Mouse (Mus musculus) adipocyte (in vitro differentiated cells): ENCODE measurements at regions not wholly inside any gene's neighbourhood (a gene's known extent, or its start where the extent isn't known, plus 50 kb on each side); places are given as distances from the start of the nearest gene placed in this dataset.

ENCODE experiments used
- DNase-seq: peaks from one replicate; pipeline ENCODE4 v3.0.0-alpha.2; 2016; ENCODE audit warnings: low spot score

DNA sequence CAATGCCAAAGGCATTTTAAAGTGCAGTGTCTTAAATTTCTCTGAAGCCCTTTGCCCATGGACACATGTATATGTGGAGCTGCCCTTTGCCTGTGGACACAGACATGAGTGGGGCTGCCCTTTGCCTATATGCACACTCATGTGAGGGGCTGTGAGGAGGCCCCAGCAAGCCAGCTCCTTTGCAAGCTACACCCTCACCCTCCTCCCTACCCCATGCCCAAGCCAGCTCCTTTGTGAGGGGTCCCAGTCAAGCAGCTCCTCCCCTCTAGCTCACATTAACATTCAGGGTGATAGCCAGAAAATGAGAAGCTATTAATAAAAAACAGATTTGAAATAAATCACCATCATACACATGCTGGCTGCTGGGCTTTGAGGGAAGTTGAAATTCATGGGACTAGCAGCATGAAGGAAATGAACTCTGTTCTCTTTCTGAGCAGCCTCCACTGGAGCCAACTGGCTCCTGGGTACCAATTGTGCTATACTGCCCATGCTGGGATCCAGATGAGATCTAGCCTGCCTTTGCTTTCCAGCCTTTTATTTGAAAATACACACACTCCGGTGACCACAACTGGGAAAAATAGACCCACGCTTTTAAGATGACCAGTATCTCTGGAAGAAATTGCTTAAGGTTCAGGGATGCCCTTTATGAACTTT is 151.4 kb downstream of the Abcc12 start:
- DNase-seq: no peak

DNA sequence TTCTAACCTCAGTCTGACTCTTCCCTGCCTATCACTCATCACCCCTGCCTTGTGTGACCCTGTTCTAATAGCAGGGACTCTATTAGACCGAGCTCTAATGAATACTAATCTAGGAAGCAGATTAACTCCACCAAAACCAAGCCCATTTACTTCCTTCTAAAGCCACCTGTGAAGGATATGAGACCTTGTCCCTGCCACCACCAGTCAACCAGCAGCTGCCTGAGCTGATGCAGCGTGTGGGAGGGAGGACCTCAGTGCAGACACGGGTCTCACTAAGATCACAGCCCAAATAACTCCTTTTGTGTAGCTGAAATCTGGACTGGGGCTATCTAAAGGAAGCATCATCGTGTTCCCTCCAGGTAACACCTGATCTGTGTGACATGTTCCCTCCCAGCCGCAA is 152.4 kb downstream of the Abcc12 start:
- DNase-seq: no peak

DNA sequence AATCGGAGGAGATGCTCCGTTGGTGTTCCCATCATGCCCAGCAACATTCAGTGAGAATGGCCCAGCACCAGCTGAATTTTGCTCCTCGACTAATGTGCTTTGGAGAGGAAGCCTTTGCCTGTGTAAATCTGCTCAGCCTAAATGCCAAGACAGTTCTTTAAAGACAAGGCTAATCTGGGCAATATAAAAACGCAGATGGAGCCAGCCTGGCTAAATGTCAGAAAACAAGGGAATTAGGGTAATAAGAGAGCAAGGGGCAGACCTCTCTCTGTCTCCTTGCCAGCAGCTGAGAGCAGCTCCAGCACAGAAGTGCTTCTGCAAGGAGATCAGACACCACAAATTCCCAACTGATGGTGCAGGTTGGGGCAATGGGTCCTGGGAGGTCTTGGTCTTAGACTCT is 154.4 kb downstream of the Abcc12 start:
- no peak for DNase-seq

DNA sequence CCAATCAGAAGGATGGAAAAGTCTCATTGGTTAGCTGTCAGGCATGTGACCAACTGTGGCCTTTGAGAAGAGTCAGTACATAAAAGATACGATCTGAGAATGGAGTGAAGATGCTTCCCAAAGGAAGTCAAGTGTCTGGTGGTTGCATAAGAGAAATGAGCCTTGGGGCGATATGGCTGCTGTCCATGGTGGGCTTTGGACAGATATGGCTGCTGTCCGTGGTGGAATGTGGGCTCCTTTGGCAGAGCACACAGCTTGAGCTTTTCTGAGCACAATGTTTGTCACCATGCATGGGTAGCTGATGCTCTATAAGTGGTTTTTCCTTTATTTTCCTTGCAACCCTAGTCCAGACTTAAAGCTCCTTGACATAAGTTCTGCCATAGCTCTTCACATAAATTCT is 155.1 kb downstream of the Abcc12 start:
- no peak for DNase-seq

DNA sequence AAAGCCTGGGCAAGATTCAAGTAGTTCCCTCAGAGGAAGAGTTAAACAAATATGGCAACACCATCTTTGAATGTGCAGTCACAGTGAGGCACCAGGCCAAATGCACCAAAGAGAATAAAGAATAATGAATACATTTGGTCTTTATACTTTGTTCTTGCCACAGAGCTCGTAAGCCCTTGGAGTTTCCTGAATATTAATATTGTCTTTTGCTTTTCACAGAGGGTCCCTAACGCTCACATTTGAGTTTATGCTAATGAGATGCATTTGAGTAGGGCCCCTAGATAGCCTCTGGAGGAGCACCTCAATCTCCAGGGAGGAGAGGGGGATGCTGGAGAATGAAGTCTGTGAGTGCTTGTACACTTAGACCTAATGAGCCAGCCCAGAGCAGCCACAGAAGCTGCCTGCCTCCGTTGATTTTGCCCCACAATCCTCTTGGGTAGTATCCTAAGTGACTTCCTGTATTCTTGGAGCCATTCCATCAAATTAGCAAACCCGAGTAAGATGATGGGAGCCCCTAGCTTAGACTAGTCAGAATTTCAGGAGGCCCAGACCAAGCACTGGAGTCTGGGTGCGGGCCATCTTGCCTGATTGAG is 161.3 kb downstream of the Abcc12 start:
- no peak for DNase-seq

- DNase-seq: no peak
Measured at GRCm38 (mm10) chr8:86418414-86418981, 162.0 kb downstream of the Abcc12 start.

DNA sequence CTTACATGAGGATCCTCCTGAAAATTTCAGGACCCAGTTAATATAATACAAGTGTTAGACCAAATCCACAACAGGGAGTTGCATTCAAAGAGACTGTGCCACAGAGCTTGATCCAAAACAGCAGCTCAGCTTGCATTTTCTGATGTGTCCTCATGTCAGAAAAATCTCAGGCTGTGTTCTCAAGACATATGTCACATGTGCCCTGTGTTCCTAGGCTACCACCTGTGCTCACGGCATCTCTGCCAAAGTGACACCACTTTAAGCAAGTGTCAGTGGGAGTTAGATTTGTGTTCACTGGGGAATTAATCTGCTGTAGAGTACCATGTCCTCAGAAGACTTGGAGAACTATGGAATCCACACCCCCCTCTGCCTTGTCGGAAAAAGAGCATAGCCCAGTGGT is 165.3 kb downstream of the Abcc12 start:
- DNase-seq: no peak

GRCm38 (mm10) chr8:86411232-86411631 is 169.3 kb downstream of the Abcc12 start:
- DNase-seq: no peak

GRCm38 (mm10) chr8:86406196-86406595 is 174.3 kb downstream of the Abcc12 start:
- no peak for DNase-seq

- no peak for DNase-seq
Measured at GRCm38 (mm10) chr8:86403434-86403833, 177.1 kb downstream of the Abcc12 start.

GRCm38 (mm10) chr8:86401946-86402345 is 178.5 kb downstream of the Abcc12 start:
- DNase-seq: no peak

DNA sequence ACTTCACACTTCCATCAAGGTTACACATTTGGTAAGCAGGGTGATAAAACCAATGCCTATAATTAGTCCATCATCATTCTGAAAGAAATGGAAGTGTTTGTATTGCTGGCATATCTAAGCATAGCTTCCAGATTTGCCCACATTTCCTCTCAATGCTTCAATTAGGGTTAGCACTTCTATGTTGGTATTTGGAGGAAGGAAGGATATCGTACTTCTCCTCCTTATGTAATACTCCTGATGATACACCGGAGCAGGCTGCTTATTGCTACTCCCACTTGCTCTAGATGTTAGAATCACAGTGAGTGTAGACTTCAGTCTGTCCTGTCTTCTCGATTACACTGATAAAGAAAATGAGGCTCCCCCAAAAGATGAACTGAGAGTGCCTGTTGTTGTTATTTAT is 185.4 kb downstream of the Abcc12 start:
- no peak for DNase-seq

DNA sequence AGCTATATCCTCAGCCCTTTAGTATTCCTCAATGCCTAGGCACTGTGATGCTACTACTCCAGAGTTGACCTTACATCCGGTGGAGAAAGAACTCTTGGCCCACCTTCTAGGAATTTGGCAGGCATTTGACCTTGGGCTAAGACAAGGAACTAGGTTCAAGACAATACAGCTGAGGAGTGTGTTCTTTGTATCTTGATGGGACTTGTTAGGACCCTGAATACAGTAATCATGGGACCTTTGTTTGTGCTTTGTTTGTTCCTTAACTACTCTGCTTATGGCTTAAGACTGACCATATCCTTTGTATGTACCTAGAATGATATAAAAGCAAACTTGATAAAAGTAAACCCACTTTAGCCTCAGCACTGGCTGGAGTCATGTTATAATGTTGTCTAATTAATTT is 186.7 kb downstream of the Abcc12 start:
- no peak for DNase-seq

DNA sequence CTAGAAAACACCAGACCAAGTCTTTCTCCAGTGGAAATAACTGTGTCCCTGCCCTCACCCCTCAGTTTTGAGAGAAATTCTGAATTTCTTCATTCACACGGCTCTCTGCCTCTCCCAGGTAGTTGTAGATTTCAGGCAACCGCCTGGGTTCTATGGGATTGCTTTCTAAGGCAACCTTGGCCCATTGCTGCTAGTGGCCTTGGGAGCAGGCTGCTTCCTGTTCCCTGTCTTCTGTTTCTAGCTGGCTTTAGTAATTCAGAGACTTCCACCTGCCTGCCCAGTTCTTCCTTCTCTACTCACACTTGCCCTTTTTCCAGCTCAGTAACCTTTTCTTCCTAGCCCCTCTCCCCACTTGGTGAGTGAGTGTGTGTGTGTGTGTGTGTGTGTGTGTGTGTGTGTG is 187.1 kb downstream of the Abcc12 start:
- DNase-seq: no peak

DNA sequence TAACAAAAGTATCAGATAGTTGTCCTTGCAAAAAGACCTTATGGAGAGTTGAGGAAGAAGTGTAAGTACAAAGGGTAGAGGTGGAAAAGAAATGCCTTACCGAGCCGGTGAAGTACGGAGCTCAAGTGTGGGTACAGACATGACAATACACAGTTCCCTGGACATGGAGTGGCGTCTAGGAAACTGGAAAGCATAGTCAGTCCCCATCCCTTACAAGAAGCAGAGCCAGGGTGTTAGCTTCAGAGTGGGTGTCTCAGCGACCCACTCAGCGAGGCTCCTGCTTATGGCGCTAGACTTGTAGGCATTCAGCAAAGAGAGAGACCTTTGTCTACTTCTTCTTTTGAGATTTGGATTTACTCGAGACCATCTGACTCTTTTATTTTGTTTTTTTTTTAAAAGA is 189.8 kb downstream of the Abcc12 start:
- DNase-seq: no peak

- no peak for DNase-seq
Measured at GRCm38 (mm10) chr8:86389690-86390671, 190.5 kb downstream of the Abcc12 start.

GRCm38 (mm10) chr8:86385236-86385635 is 195.2 kb downstream of the Abcc12 start:
- no peak for DNase-seq

- no peak for DNase-seq
Measured at GRCm38 (mm10) chr8:86381977-86382376, 198.5 kb downstream of the Abcc12 start.

DNA sequence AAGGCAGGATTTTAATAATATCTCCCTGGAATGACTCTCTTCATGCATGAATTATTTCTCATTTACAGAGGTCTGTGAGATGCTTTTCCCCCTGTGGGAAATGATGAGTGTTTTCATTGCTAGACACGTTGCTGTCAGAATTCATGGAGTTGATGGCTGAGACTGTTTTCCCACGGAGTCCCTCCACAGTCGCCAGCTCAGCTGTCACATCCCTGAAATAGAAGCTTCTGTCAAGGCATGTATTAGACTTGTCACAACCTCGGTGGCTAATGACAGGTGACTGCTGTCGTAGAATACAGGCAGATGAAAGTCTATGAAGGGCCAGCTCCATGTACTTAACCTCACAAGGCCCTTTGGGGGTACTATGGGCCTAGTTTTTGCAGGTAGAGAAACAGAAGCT is 212.4 kb downstream of the Abcc12 start:
- no peak for DNase-seq

GRCm38 (mm10) chr8:86366636-86367035 is 213.8 kb downstream of the Abcc12 start:
- no peak for DNase-seq

GRCm38 (mm10) chr8:86365726-86366125 is 214.8 kb downstream of the Abcc12 start:
- DNase-seq: no peak

DNA sequence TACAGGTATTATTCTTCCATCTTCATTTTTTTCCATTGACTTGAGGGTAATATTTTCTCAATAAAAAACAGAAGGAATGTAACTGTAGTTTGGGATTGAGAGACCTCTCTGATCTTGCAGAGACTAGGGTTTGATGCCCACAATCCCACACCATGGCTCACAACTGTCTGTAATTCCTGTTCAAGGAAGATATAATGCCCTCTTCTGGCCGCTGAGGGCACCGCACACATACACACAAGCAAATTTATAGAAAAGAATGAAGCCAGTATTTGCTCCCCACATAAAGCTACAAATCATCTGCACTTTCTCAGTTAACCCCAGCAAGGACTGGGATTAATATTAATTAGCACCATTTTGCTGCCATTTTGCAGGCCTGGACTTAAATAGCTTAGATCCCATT is 215.6 kb downstream of the Abcc12 start:
- no peak for DNase-seq

DNA sequence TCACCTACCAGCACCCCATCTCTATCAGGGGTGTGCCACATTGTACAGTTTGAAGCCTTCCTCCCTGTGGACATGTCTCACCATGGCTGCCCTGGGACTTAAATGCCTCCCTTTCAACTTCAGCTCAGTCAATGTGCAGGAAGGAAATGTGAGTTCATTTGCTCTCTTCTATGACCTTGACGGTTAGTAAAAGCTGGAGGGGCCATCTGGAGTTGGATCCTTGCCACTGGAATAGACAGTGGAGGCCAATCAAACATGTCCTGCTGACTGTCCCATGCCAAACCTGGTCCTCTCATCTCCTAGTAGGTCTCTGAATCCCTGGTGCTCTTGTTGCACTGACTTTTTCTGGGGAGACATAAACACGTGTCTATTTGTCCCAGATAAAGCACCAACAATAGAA is 220.2 kb downstream of the Abcc12 start:
- DNase-seq: no peak
